Mouse (Mus musculus): Measurements from ENCODE around the gene Ryr2. TPM values are rescaled to one million over a fixed set of nuclear protein-coding genes. Genes with fewer than 3 reads are reported as not detected.

The Ryr2 gene
- total and polyA plus RNA-seq, 3 experiments, result 127 to 1,020 (median 877) TPM

GRCm38 (mm10) chr13:11905126-11905525 is 201.6 kb downstream of the Ryr2 start:
- H3K36me3 ChIP-seq (ENCODE audit: control insufficient read depth, insufficient read depth, low read length), result peaks cover 13% of the 10 kb centered on the region
- H3K27ac ChIP-seq, result no peak overlapping the region
- no peak overlapping the region for H3K9ac ChIP-seq (ENCODE audit: low read depth, low read length)
- peaks cover 5% of the 10 kb centered on the region; the same call in 1 of the 2 replicates for H3K4me1 ChIP-seq (ENCODE audit: control insufficient read depth, insufficient read depth, low read length)
- DNase-seq, result no peak
- intact Hi-C loops (cut with DNase I), result no loop called here
- H3K27me3 ChIP-seq (ENCODE audit: control insufficient read depth, insufficient read depth, low read length), result no peaks in the 10 kb centered on the region
- WGBS, result 42% methylated on average over 2 of the region's 2 CpGs
- TF ChIP-seq CTCF (IDR thresholded peaks at IDR 0.05) (no peak), EP300 (IDR thresholded peaks at IDR 0.05; ENCODE audit: insufficient read depth, low read depth, low read length) (no peak), POLR2A (IDR thresholded peaks at IDR 0.05; ENCODE audit: insufficient read depth, low read depth, low read length) (no peak)
- no peaks in the 10 kb centered on the region for H3K79me2 ChIP-seq (replicated peaks; ENCODE audit: control insufficient read depth, insufficient read depth, low read length)
- H3K4me3 ChIP-seq, result no peak overlapping the region

GRCm38 (mm10) chr13:11903272-11903671 is 203.5 kb downstream of the Ryr2 start:
- Histone ChIP-seq H3K27ac (no peak overlapping the region), H3K27me3 (ENCODE audit: control insufficient read depth, insufficient read depth, low read length) (no peaks in the 10 kb centered on the region), H3K4me3 (no peak overlapping the region), H3K36me3 (ENCODE audit: control insufficient read depth, insufficient read depth, low read length) (peaks cover 9% of the 10 kb centered on the region), H3K79me2 (replicated peaks; ENCODE audit: control insufficient read depth, insufficient read depth, low read length) (no peaks in the 10 kb centered on the region), H3K9ac (ENCODE audit: low read depth, low read length) (no peak overlapping the region), H3K4me1 (ENCODE audit: control insufficient read depth, insufficient read depth, low read length) (peaks cover 2% of the 10 kb centered on the region; the same call in 1 of the 2 replicates)
- 50% methylated on average over 9 of the region's 9 CpGs for WGBS
- TF ChIP-seq EP300 (IDR thresholded peaks at IDR 0.05; ENCODE audit: insufficient read depth, low read depth, low read length) (no peak), CTCF (IDR thresholded peaks at IDR 0.05) (no peak)
- intact Hi-C loops (cut with DNase I), result no loop called here
- no peak for DNase-seq

GRCm38 (mm10) chr13:11902856-11903255 is 203.9 kb downstream of the Ryr2 start:
- TF ChIP-seq EP300 (IDR thresholded peaks at IDR 0.05; ENCODE audit: insufficient read depth, low read depth, low read length) (no peak), POLR2A (IDR thresholded peaks at IDR 0.05; ENCODE audit: insufficient read depth, low read depth, low read length) (no peak), CTCF (IDR thresholded peaks at IDR 0.05) (no peak)
- intact Hi-C loops (cut with DNase I), result no loop called here
- no peak overlapping the region for H3K9ac ChIP-seq (ENCODE audit: low read depth, low read length)
- H3K4me1 ChIP-seq (ENCODE audit: control insufficient read depth, insufficient read depth, low read length), result peaks cover 2% of the 10 kb centered on the region; the same call in 1 of the 2 replicates
- H3K27ac ChIP-seq, result no peak overlapping the region
- no peaks in the 10 kb centered on the region for H3K79me2 ChIP-seq (replicated peaks; ENCODE audit: control insufficient read depth, insufficient read depth, low read length)
- WGBS, result 69% methylated on average over 6 of the region's 6 CpGs
- H3K4me3 ChIP-seq, result no peak overlapping the region
- no peaks in the 10 kb centered on the region for H3K27me3 ChIP-seq (ENCODE audit: control insufficient read depth, insufficient read depth, low read length)
- peaks cover 7% of the 10 kb centered on the region for H3K36me3 ChIP-seq (ENCODE audit: control insufficient read depth, insufficient read depth, low read length)
- no peak for DNase-seq

- H3K36me3 ChIP-seq (ENCODE audit: control insufficient read depth, insufficient read depth, low read length), result peaks cover 2% of the 10 kb centered on the region
- TF ChIP-seq POLR2A (IDR thresholded peaks at IDR 0.05; ENCODE audit: insufficient read depth, low read depth, low read length) (no peak), EP300 (IDR thresholded peaks at IDR 0.05; ENCODE audit: insufficient read depth, low read depth, low read length) (no peak)
- no peaks in the 10 kb centered on the region for H3K27me3 ChIP-seq (ENCODE audit: control insufficient read depth, insufficient read depth, low read length)
- DNase-seq, result no peak
- H3K9ac ChIP-seq (ENCODE audit: low read depth, low read length), result no peak overlapping the region
- no peak overlapping the region for H3K27ac ChIP-seq
- no peaks in the 10 kb centered on the region for H3K79me2 ChIP-seq (replicated peaks; ENCODE audit: control insufficient read depth, insufficient read depth, low read length)
- WGBS, result 75% methylated on average over 2 of the region's 2 CpGs
- no peaks in the 10 kb centered on the region; the same call in 1 of the 2 replicates for H3K4me1 ChIP-seq (ENCODE audit: control insufficient read depth, insufficient read depth, low read length)
- intact Hi-C loops (cut with DNase I), result no loop called here
- H3K4me3 ChIP-seq, result no peak overlapping the region
Measured at GRCm38 (mm10) chr13:11900631-11901030, 206.1 kb downstream of the Ryr2 start.

- TF ChIP-seq CTCF (IDR thresholded peaks at IDR 0.05) (no peak), POLR2A (IDR thresholded peaks at IDR 0.05; ENCODE audit: insufficient read depth, low read depth, low read length) (no peak), EP300 (IDR thresholded peaks at IDR 0.05; ENCODE audit: insufficient read depth, low read depth, low read length) (no peak)
- no peak overlapping the region for H3K4me3 ChIP-seq
- no peak overlapping the region for H3K27ac ChIP-seq
- WGBS, result 38% methylated on average over 1 of the region's 1 CpGs
- intact Hi-C loops (cut with DNase I), result no loop called here
- no peaks in the 10 kb centered on the region for H3K27me3 ChIP-seq (ENCODE audit: control insufficient read depth, insufficient read depth, low read length)
- H3K4me1 ChIP-seq (ENCODE audit: control insufficient read depth, insufficient read depth, low read length), result no peaks in the 10 kb centered on the region
- DNase-seq, result no peak
- no peak overlapping the region for H3K9ac ChIP-seq (ENCODE audit: low read depth, low read length)
- H3K36me3 ChIP-seq (ENCODE audit: control insufficient read depth, insufficient read depth, low read length), result peaks cover 4% of the 10 kb centered on the region; the same call in 1 of the 2 replicates
- no peaks in the 10 kb centered on the region for H3K79me2 ChIP-seq (replicated peaks; ENCODE audit: control insufficient read depth, insufficient read depth, low read length)
Measured at GRCm38 (mm10) chr13:11895631-11896030, 211.1 kb downstream of the Ryr2 start.

GRCm38 (mm10) chr13:11891739-11892138 is 215.0 kb downstream of the Ryr2 start:
- Histone ChIP-seq H3K79me2 (replicated peaks; ENCODE audit: control insufficient read depth, insufficient read depth, low read length) (no peaks in the 10 kb centered on the region), H3K4me3 (no peak overlapping the region), H3K27ac (no peak overlapping the region), H3K9ac (ENCODE audit: low read depth, low read length) (no peak overlapping the region), H3K4me1 (ENCODE audit: control insufficient read depth, insufficient read depth, low read length) (no peaks in the 10 kb centered on the region), H3K27me3 (ENCODE audit: control insufficient read depth, insufficient read depth, low read length) (no peaks in the 10 kb centered on the region), H3K36me3 (ENCODE audit: control insufficient read depth, insufficient read depth, low read length) (peaks cover 2% of the 10 kb centered on the region; the same call in 1 of the 2 replicates)
- DNase-seq, result no peak
- intact Hi-C loops (cut with DNase I), result no loop called here
- TF ChIP-seq EP300 (IDR thresholded peaks at IDR 0.05; ENCODE audit: insufficient read depth, low read depth, low read length), result no peak
- WGBS, result 73% methylated on average over 3 of the region's 3 CpGs
